Mouse (Mus musculus): ENCODE measurements around the gene Uvrag. TPM values are rescaled to one million over a fixed set of nuclear protein-coding genes. Genes with fewer than 3 reads are reported as not detected.

Uvrag gene
- polyA plus RNA-seq, 1 experiment from 2014 or later = 22.4 TPM

DNA sequence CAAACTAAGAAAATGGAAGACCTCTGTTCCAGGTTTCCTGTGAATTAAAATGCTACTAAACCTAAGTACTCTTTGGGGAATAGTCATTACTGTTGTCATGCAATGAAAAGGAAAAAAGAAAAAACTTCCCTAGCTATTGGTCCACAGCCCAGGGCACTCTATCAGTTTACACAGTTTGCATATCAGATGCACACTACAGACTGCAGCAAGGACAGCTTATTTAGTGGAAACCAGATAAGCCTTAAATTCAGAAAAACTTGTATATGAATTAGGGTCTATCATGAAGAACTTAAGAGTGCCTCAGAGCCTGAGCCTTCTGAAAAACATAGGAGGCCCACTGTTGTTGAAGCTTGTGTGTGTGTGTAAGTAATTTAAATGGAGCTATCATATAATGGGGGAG, 142.2 kb downstream of the Uvrag start:
- H3K4me3 ChIP-seq (ENCODE audit: low read length) = no peak overlapping the region
- no peaks in the 10 kb centered on the region for H3K9me3 ChIP-seq (ENCODE audit: control insufficient read depth, low read length)
- H3K4me2 ChIP-seq (ENCODE audit: low read depth, low read length) = no peak overlapping the region
- H3K36me3 ChIP-seq (ENCODE audit: control insufficient read depth, insufficient read depth, low read length) = no peaks in the 10 kb centered on the region
- no peak overlapping the region for H3K27ac ChIP-seq (ENCODE audit: low read length)
- no peak overlapping the region for H3K9ac ChIP-seq (ENCODE audit: low read length)
- peaks cover 11% of the 10 kb centered on the region for H3K4me1 ChIP-seq (replicated peaks; ENCODE audit: control insufficient read depth, insufficient read depth, low read length)
- no peak for ATAC-seq (ENCODE audit: low read depth)
- H3K27me3 ChIP-seq (ENCODE audit: control insufficient read depth, insufficient read depth, low read depth, low read length) = no peaks in the 10 kb centered on the region

DNA sequence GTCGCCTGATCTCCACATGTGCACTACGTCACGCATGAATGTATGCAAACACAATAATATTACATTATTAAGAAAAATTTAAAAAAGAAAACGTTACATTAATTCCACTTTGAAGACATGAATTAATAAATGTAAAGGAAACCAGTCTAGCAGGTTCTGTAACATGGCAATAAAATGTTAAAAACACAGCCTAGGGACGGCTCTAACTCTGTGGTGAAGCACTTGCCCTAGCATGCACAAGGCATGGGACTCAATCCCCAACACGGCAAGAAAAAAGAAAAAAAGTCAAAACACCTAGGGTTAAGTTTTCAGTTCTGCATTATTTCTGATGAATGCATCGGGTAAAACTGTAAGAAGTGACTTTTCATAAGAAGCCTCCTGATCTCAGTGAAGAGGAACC, 143.2 kb downstream of the Uvrag start:
- WGBS = 71% methylated on average over 7 of the region's 7 CpGs
- H3K27ac ChIP-seq (ENCODE audit: low read length) = no peak overlapping the region

GRCm38 (mm10) chr7:98996791-98997190, 144.2 kb downstream of the Uvrag start:
- Histone ChIP-seq H3K4me1 (replicated peaks; ENCODE audit: control insufficient read depth, insufficient read depth, low read length) (peaks cover 14% of the 10 kb centered on the region), H3K9me3 (ENCODE audit: control insufficient read depth, low read length) (no peaks in the 10 kb centered on the region), H3K4me2 (ENCODE audit: low read depth, low read length) (no peak overlapping the region), H3K27me3 (ENCODE audit: control insufficient read depth, insufficient read depth, low read depth, low read length) (no peaks in the 10 kb centered on the region), H3K9ac (ENCODE audit: low read length) (no peak overlapping the region), H3K36me3 (ENCODE audit: control insufficient read depth, insufficient read depth, low read length) (no peaks in the 10 kb centered on the region), H3K4me3 (ENCODE audit: low read length) (no peak overlapping the region), H3K27ac (ENCODE audit: low read length) (no peak overlapping the region)
- ATAC-seq (ENCODE audit: low read depth) = peak; percentile 28; the same call in 1 of the 2 replicates
- 65% methylated on average over 6 of the region's 6 CpGs for WGBS

More for the DNA sequence above, 143.2 kb downstream of the Uvrag start:
- Histone ChIP-seq H3K4me2 (ENCODE audit: low read depth, low read length) (no peak overlapping the region), H3K27me3 (ENCODE audit: control insufficient read depth, insufficient read depth, low read depth, low read length) (no peaks in the 10 kb centered on the region), H3K9ac (ENCODE audit: low read length) (no peak overlapping the region), H3K36me3 (ENCODE audit: control insufficient read depth, insufficient read depth, low read length) (no peaks in the 10 kb centered on the region), H3K4me1 (replicated peaks; ENCODE audit: control insufficient read depth, insufficient read depth, low read length) (peaks cover 14% of the 10 kb centered on the region), H3K4me3 (ENCODE audit: low read length) (no peak overlapping the region), H3K9me3 (ENCODE audit: control insufficient read depth, low read length) (no peaks in the 10 kb centered on the region)
- ATAC-seq (ENCODE audit: low read depth) = no peak

- no peak for ATAC-seq (ENCODE audit: low read depth)
- Histone ChIP-seq H3K36me3 (ENCODE audit: control insufficient read depth, insufficient read depth, low read length) (no peaks in the 10 kb centered on the region), H3K9ac (ENCODE audit: low read length) (no peak overlapping the region), H3K4me2 (ENCODE audit: low read depth, low read length) (no peak overlapping the region), H3K4me1 (replicated peaks; ENCODE audit: control insufficient read depth, insufficient read depth, low read length) (peaks cover 14% of the 10 kb centered on the region), H3K4me3 (ENCODE audit: low read length) (no peak overlapping the region), H3K9me3 (ENCODE audit: control insufficient read depth, low read length) (no peaks in the 10 kb centered on the region), H3K27me3 (ENCODE audit: control insufficient read depth, insufficient read depth, low read depth, low read length) (no peaks in the 10 kb centered on the region), H3K27ac (ENCODE audit: low read length) (no peak overlapping the region)
- 58% methylated on average over 5 of the region's 5 CpGs for WGBS
Measured at GRCm38 (mm10) chr7:98995126-98995727, 145.7 kb downstream of the Uvrag start.

DNA sequence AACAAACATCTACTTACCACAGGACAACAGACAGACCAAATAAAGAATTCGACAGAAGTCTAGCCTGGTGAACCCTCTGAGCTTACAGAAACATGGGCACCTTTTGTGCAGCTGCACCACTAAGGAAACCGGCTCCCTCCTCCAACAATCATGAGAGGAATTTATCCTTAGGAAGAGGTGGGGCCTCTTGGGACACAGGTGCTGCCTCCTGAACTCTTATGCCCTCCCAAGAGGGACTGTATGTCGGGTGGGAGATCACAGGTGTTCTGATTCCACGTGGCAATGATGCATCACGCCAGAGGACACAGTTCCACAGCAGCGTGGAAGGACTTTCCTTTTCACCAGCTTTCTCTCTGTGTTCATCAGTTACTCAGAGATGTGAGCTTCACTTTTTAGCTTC, 146.8 kb downstream of the Uvrag start:
- Histone ChIP-seq H3K4me2 (ENCODE audit: low read depth, low read length) (no peak overlapping the region), H3K4me1 (replicated peaks; ENCODE audit: control insufficient read depth, insufficient read depth, low read length) (peaks cover 14% of the 10 kb centered on the region), H3K9ac (ENCODE audit: low read length) (no peak overlapping the region), H3K27ac (ENCODE audit: low read length) (0 out of 2 replicates have a peak overlapping the region, but pooled peaks have one; percentile 17), H3K27me3 (ENCODE audit: control insufficient read depth, insufficient read depth, low read depth, low read length) (no peaks in the 10 kb centered on the region), H3K36me3 (ENCODE audit: control insufficient read depth, insufficient read depth, low read length) (no peaks in the 10 kb centered on the region), H3K9me3 (ENCODE audit: control insufficient read depth, low read length) (no peaks in the 10 kb centered on the region), H3K4me3 (ENCODE audit: low read length) (no peak overlapping the region)
- no peak for ATAC-seq (ENCODE audit: low read depth)
- WGBS = 43% methylated on average over 6 of the region's 6 CpGs

DNA sequence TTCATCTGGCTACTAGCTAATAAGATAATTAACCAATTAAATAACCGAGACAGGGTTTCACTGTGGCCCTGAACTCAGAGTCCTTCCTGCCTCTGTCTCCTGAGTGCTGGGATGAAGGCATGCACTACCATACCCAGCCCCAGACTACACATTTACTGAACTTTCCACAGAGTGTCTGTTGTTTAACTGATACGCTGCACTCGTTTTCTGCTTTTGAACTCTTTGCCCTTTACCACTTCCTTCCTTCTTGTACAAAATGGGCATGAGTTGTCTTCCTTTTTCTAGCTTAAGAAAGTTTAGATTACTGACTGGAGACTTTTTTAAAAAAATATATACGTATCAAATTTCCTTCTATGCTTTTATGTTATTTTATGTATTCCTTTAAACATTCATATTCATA, 147.5 kb downstream of the Uvrag start:
- 60% methylated on average over 4 of the region's 4 CpGs for WGBS
- no peak overlapping the region for H3K27ac ChIP-seq (ENCODE audit: low read length)

DNA sequence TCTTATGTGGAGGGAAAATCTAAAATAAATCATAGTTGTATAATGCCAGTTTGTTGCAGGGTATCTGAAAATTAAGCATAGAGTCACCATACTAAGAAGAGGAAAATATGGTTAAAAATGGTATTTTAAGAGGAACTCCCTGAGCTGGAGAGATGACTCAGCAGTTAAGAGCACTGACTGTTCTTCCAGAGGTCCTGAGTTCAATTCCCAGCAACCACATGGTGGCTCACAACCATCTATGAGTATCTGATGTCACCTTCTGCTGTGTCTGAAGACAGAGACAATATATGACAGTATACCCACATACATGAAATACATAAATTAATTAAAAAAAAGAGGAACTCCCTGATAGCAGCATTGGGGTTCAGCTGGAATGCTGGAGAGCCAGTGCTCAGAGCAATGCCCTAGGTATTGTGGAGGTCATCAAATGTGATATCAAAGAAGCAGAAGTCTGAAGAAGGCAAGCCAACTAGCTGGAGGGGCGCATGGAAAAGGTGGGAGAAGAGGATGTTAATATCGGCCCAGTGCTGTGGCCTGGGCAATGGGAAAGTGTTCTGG, 149.7 kb downstream of the Uvrag start:
- no peak overlapping the region for H3K27ac ChIP-seq (ENCODE audit: low read length)
- no peak for ATAC-seq (ENCODE audit: low read depth)
- no peaks in the 10 kb centered on the region for H3K9me3 ChIP-seq (ENCODE audit: control insufficient read depth, low read length)
- no peak overlapping the region for H3K4me3 ChIP-seq (ENCODE audit: low read length)
- no peak overlapping the region for H3K9ac ChIP-seq (ENCODE audit: low read length)
- WGBS = 90% methylated on average over 2 of the region's 2 CpGs
- H3K36me3 ChIP-seq (ENCODE audit: control insufficient read depth, insufficient read depth, low read length) = peaks cover 4% of the 10 kb centered on the region; the same call in 1 of the 2 replicates
- H3K4me2 ChIP-seq (ENCODE audit: low read depth, low read length) = no peak overlapping the region
- peaks cover 14% of the 10 kb centered on the region for H3K4me1 ChIP-seq (replicated peaks; ENCODE audit: control insufficient read depth, insufficient read depth, low read length)
- no peaks in the 10 kb centered on the region for H3K27me3 ChIP-seq (ENCODE audit: control insufficient read depth, insufficient read depth, low read depth, low read length)

More for the DNA sequence above, 147.5 kb downstream of the Uvrag start:
- Histone ChIP-seq H3K27me3 (ENCODE audit: control insufficient read depth, insufficient read depth, low read depth, low read length) (no peaks in the 10 kb centered on the region), H3K9ac (ENCODE audit: low read length) (no peak overlapping the region), H3K36me3 (ENCODE audit: control insufficient read depth, insufficient read depth, low read length) (no peaks in the 10 kb centered on the region), H3K4me3 (ENCODE audit: low read length) (no peak overlapping the region), H3K4me2 (ENCODE audit: low read depth, low read length) (no peak overlapping the region), H3K4me1 (replicated peaks; ENCODE audit: control insufficient read depth, insufficient read depth, low read length) (peaks cover 14% of the 10 kb centered on the region), H3K9me3 (ENCODE audit: control insufficient read depth, low read length) (no peaks in the 10 kb centered on the region)
- ATAC-seq (ENCODE audit: low read depth) = no peak

DNA sequence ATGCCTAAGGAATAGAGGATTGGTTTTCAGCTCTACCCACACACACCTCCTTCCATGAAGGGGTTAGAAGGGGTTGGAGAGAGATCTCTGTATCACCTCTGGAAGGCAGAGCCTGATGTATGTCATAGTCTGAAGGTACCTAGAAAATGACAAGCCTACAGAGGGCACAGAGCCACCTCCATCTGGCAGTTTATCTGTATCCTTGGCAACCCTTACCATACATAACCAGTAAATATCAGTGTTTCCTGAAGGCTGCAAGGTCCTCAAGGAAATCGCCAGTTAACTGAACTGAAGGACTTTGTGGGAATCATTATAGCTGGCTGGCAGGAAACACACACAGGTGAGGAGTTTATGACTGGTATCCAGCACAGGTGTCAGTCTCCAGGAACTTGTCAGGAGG, 150.4 kb downstream of the Uvrag start:
- Histone ChIP-seq H3K27ac (ENCODE audit: low read length) (no peak overlapping the region), H3K9me3 (ENCODE audit: control insufficient read depth, low read length) (no peaks in the 10 kb centered on the region), H3K9ac (ENCODE audit: low read length) (no peak overlapping the region), H3K4me3 (ENCODE audit: low read length) (no peak overlapping the region), H3K4me2 (ENCODE audit: low read depth, low read length) (no peak overlapping the region), H3K36me3 (ENCODE audit: control insufficient read depth, insufficient read depth, low read length) (peaks cover 4% of the 10 kb centered on the region; the same call in 1 of the 2 replicates), H3K4me1 (replicated peaks; ENCODE audit: control insufficient read depth, insufficient read depth, low read length) (peaks cover 12% of the 10 kb centered on the region; the same call in 1 of the 2 replicates), H3K27me3 (ENCODE audit: control insufficient read depth, insufficient read depth, low read depth, low read length) (no peaks in the 10 kb centered on the region)
- WGBS = 62% methylated on average over 1 of the region's 1 CpGs
- no peak for ATAC-seq (ENCODE audit: low read depth)

GRCm38 (mm10) chr7:98986962-98987441, 153.9 kb downstream of the Uvrag start:
- Histone ChIP-seq H3K4me1 (replicated peaks; ENCODE audit: control insufficient read depth, insufficient read depth, low read length) (no peaks in the 10 kb centered on the region), H3K36me3 (ENCODE audit: control insufficient read depth, insufficient read depth, low read length) (peaks cover 4% of the 10 kb centered on the region; the same call in 1 of the 2 replicates), H3K4me2 (ENCODE audit: low read depth, low read length) (no peak overlapping the region), H3K27ac (ENCODE audit: low read length) (no peak overlapping the region), H3K9me3 (ENCODE audit: control insufficient read depth, low read length) (no peaks in the 10 kb centered on the region), H3K9ac (ENCODE audit: low read length) (no peak overlapping the region), H3K4me3 (ENCODE audit: low read length) (no peak overlapping the region), H3K27me3 (ENCODE audit: control insufficient read depth, insufficient read depth, low read depth, low read length) (no peaks in the 10 kb centered on the region)
- 94% methylated on average over 14 of the region's 14 CpGs for WGBS
- no peak for ATAC-seq (ENCODE audit: low read depth)

Measured in lung, embryonic 16.5 days (tissue).